Mouse (Mus musculus): Measurements from ENCODE around the gene Adamtsl2.

GRCm38 (mm10) chr2:27097241-27097656, 18.1 kb downstream of the Adamtsl2 start:
- no peak for TF ChIP-seq POLR2A (IDR thresholded peaks at IDR 0.05; ENCODE audit: control insufficient read depth, low read depth, low read length)
- no peak for TF ChIP-seq CTCF (IDR thresholded peaks at IDR 0.05; ENCODE audit: control insufficient read depth, insufficient read depth, insufficient replicate concordance, low read depth, low read length)

Data from testis, adult 2 months (tissue).